Mouse (Mus musculus) brain, embryonic 14.5 days (tissue): Measurements from ENCODE around the gene Inip. TPM values are rescaled to one million over a fixed set of nuclear protein-coding genes. Genes with fewer than 3 reads are reported as not detected.

Experiments
- DNase-seq: peaks from one replicate; pipeline ENCODE4 v3.0.0-alpha.2; 2011; ENCODE audit warnings: low read depth
- CTCF ChIP-seq: fragments of 200-500 bp; IDR thresholded peaks from 2 replicates; pipeline ENCODE4 v1.5.1; 2012; ENCODE audit warnings: inconsistent platforms, mild to moderate bottlenecking, moderate library complexity, borderline replicate concordance; ENCODE audit not compliant: insufficient read depth, insufficient read length; ENCODE audit errors: extremely low read depth
- POLR2A ChIP-seq: fragments of 200-500 bp; IDR thresholded peaks from 2 replicates; pipeline ENCODE4 v1.6.1; 2012; ENCODE audit warnings: mild to moderate bottlenecking, inconsistent platforms, borderline replicate concordance; ENCODE audit not compliant: poor library complexity, insufficient read depth, insufficient read length, severe bottlenecking; ENCODE audit errors: extremely low read depth
- polyA plus RNA-seq: library from polyadenylated mRNA; depleted of rRNA; stranded (reverse); fragments of >200 nt; gene quantifications from 2 replicates; pipeline ENCODE4 v1.2.3, GENCODE M21; 2012

Inip gene
- polyA plus RNA-seq, 1 experiment = 32.8 TPM

DNA sequence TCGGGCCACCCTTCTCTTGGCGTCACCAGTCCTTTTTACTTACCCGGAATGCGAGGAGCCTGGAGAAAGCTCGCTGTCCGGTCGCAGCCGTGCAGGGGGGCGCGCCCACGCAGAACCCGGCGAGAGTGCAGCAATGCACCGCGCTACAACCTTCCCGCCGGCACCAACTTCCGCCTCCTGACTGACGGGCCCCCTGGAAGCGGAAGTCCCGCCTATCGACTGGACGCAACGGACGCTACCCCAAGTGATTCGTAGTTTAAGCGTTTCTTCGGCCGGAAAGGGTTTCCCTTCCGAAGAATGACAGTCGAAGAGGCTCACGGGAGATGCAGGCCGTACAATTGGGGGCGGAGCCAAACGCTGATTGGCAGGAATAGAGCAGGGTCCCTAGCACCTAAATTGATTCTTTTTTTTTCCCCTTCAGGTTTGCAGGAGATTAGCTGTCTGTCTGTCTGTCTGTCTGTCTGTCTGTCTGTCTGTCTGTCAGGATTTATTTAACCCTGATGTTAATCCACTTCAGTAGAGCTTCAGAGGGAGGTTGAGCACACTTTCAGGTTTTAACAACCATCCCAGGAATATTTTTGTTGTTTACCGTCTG, 17.6 kb downstream of the Inip start:
- TF ChIP-seq CTCF (no peak), POLR2A (peak; percentile 59; the same call in 1 of the 2 replicates)
- peak; percentile 99 for DNase-seq

DNA sequence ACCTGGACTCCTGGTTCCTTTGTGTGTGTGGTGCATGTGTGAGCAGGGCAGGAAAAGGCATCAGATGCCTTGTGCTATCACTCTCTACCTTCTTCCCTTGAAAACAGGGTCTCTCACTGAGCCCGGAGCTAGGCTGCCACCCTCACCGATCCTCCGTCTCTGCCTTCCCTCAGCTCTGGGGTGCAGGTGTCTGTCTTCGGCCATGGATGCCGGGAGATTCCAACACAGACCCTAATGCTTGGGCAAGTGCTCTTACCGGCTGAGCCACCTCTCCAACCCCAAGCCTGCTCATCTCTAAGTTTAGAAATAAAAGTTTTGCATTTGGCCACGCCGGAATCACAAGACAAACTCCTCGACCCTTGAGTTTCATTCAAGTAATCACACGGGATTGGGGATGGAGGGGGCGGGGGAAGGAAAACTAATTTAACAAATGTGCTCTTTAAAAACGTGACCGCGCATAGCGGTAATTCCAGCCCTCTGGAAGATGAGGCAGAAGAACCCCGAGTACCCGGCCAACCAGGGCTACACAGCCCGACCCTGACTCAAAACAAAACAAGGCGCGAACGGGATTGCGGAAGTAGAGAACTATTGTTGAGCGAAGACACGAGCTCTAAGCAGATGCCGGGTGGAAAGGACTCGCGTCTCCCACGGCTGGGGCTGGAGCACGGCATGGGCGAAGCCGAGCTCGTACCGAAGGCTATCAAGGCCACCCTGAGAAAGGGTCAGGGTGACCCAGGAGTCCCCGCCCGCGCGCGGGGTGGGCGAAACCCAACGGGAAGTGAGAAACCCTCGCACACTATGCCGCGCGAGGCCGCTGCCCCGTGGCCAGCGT, 18.3 kb downstream of the Inip start:
- DNase-seq = peak; percentile 69
- TF ChIP-seq POLR2A (no peak), CTCF (no peak)

DNA sequence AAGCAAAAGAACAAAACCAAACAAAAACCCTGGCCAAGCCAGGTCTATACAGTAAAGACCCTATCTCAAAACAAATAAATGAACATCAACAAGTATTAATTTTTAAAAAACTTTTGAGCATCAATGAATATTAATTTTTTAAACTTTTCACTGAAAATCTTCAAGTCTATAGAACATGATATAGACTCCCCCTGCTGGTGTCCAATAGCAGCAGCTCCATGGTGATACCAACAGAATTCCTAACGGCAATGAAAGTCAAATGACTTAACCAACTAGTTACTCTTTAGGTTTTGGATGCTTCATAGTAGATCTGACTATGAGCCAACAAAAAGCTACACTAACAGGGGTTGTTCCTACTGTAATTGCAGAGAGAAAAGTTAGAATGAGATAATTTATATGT, 20.8 kb downstream of the Inip start:
- TF ChIP-seq CTCF (peak; percentile 32; the same call in 1 of the 2 replicates), POLR2A (no peak)
- DNase-seq = peak; percentile 60

DNA sequence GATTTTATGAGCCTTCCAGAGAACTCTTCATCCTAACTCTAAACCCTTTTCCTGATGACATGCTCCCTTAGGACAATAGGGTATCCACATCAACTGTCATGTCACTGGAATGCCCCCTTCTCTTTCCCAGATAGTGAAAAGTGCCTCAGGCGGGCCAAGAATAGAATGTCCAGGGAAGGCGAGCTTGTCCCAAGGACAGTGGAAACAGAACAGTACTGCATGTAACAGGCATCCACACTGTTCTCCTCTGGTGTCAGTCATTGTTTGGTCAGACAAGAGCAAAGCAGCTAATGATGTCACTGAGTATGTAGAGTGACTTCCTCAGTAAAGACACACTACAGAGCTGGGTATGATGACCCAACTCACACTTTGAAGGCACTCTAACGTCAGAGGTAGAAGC, 23.6 kb downstream of the Inip start:
- TF ChIP-seq CTCF (no peak), POLR2A (no peak)
- DNase-seq = no peak

DNA sequence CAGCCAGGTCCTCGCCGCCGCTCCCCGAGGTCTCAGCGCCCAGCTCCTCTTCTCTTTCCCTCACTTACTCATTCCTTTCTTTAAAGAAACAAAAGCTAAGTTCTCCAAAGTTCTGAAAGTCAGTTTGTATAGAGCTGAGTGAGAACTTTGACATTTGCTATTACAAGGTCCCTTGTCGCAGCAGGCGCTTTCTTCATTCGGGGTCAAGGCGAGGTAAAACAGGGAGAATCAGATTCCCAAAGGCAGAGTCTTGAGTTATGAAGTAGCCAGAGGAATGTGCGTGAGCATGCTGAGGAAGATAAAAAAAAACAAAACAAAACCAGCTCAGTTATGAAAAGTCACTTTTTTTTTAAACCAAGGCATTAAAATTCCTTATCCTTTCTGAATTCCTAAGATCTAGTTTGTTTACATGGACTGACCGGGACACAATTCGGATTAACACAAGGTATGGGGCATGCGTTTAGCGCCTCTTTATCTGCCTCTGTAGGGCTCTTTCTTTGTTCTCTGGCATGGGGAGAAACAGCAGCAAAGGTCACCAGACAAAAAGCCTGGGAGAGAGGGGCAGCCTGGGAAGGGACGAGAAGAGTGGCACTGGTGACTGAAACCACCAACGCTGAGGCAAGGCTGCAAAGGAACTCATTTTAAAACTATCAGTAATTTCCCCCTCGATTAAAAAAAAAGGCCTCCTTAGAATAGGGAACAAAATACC, 29.1 kb downstream of the Inip start:
- no peak for DNase-seq
- TF ChIP-seq POLR2A = no peak
- TF ChIP-seq CTCF = no peak

DNA sequence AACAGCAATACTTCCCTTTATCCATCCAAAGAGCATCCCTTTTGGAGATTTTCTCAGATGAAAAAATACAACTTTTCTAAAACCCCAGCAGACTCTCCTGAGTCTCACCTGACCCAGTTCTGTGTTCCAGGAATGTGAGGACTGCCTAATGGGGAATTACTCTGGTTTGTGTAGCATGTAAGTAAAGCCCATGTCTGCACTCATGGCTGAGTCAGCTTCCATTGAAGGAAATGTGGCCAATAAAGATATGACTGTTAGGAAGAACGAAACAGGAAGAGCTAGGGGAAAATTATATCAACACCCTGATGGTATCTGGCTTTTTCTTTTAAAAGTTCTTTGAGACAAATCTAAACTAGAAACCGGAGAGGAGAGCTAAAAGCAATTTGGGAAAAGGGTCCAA, 33.7 kb downstream of the Inip start:
- TF ChIP-seq POLR2A (no peak), CTCF (no peak)
- DNase-seq = no peak

DNA sequence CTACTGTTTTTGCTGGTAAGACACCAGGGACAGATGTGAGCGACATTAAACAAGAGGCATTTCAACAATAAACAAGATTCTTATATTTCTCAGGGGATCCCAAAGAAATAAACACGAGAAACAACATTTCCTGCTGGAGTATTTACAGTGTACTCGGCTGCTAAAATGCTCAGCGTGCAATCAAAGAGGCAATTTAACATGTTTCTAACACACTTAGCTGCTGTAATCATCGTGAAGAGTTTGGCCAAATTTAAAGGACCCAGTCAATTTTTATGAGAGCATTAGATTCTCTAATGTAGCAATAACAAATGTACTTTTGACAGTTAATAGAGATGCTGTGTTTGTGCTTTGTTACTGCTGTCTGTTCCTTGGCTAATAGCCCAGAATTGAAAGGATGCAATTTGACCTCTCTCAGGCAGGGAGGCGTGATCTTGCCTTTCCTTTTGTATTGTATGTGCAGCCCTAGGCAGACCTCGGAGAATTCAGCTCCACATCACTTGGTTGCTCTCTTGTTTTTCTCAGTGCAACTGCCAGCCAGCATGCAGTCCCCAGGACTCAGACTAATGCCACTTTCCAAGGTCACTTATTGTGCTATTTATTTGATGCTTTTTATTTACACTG, 35.9 kb downstream of the Inip start:
- no peak for TF ChIP-seq POLR2A
- no peak for TF ChIP-seq CTCF
- DNase-seq = peak; percentile 87

DNA sequence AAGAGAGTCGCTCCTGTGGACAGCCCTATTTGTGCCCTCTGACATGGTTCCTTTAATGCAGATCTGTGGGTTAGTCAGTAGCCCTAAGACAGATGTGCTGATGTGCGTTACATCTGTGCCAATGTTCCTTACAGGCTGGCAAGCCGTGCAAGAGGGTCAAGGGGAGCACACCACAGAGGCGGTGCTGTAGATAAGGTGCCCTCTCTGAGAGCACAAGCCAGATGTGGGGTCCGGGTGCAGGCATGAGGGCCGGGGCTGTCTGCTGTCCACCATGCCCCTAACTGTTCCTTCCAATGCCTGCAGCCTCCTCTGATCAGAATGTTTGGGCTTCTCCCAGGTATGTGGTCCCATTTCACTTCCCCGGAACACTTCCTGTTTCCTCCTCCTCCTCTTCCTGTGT, 36.4 kb downstream of the Inip start:
- no peak for DNase-seq
- no peak for TF ChIP-seq POLR2A
- TF ChIP-seq CTCF = no peak

DNA sequence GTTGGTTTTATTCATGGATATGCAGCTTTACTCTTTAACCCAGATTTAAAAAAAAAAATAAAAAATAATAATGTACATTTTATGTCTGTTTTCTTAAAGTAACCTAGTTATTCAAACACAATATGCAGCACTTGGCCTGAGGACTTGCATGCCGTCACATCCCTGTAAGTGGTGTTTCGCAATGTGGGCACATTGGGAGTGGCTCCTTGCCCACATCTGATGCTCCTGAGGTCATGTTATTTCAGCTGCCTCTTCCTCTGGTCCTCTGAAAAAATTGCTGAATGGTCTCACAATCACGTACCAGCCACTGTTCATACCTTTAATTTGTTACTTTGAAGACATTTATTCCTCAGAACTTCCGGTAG, 40.0 kb downstream of the Inip start:
- TF ChIP-seq CTCF (no peak), POLR2A (no peak)
- DNase-seq = no peak

DNA sequence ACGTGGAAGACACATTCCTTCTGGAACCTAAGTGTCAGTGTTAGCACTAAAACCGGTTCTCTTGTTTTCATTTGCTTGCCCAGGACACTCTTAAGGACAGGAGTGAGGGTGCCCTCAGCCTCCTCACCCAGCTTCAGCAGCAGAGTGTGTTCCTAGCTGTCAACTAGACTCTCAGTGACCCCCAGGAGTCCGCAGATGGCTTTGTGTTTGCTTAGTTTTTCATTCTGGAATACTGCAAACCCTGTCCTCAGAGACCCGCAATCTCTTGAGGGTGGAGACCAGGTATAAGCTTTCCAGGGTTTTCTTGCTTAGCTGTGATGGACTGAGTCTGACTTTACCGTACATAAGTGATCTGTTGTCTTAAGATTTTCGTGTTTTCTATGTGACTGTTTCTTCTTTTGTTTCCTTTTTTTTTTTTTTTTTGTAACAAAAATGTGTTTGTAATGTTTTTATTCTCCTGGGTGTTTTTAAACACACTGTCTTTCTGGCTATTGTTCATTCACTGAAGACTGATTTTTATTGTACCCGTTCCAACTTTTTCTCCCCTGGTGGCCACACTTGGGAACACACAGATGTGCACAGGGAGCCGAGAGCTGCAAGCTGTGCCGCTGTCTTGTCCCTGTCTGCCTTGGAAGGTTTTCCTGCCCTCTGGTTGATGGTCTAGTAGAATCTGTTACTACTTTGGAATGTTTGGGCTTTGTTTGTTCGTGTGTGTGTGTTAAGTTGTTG, 40.6 kb downstream of the Inip start:
- peak; percentile 43 for DNase-seq
- TF ChIP-seq POLR2A (no peak), CTCF (peak; percentile 59; the same call in 1 of the 2 replicates)
